Mouse (Mus musculus) heart, postnatal 25 days (tissue): ENCODE measurements around the gene Fryl. TPM values are rescaled to one million over a fixed set of nuclear protein-coding genes. Genes with fewer than 3 reads are reported as not detected.
A peak's percentile ranks its signal among the peaks of the same experiment; 100 is the strongest.

Source experiments
- DNase-seq: peaks from one replicate; pipeline ENCODE4 v3.0.0; 2022; ENCODE audit warnings: low spot score
- intact Hi-C: fragments of 180-260 bp; cut with DNase I; formaldehyde crosslinking; loops from one replicate; pipeline ENCODE4 v1.15.1; 2025
- total RNA-seq, 2 experiments: library from RNA; stranded (reverse); gene quantifications; 2 replicates each; pipeline ENCODE4 v1.2.3; 2021

Gene Fryl
- total RNA-seq, 2 experiments from 2014 or later, result 35.7 to 41.5 TPM

DNA sequence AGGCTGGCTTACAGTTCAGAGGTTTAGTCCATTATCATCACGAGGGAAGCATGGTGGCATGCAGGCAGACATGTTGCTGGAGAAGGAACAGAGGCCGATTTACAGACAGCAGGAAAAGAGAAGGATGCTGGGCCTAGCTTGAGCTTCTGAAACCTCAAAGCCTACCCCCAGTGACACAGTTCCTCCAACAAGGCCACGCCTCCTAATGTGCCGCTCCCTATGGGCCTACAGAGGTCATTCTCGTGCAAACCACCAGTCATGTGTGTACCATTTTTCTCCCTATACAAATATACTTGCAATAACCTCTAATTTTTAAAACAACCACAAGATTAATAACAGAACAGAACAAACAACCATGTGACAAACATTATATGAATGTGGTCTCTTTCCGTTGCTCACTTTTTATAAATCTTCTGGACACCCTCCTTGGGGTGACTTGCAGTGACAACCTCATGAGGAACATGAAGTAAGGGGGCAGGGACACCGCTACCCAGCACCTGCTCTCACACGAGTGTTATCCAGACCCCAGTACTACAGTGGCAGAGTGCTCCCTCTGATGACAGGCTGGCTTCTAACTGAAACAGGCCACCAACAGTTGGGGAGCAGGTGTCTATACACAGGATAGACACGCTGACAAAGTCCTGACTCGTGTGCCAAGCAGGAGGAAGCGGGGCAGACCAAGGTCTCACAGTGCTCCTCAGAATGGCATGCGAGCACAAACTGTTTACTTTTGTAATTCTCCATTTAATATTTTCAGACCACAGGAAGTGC, 80.9 kb downstream of the Fryl start:
- intact Hi-C loops, result no loop called here
- DNase-seq, result no peak

DNA sequence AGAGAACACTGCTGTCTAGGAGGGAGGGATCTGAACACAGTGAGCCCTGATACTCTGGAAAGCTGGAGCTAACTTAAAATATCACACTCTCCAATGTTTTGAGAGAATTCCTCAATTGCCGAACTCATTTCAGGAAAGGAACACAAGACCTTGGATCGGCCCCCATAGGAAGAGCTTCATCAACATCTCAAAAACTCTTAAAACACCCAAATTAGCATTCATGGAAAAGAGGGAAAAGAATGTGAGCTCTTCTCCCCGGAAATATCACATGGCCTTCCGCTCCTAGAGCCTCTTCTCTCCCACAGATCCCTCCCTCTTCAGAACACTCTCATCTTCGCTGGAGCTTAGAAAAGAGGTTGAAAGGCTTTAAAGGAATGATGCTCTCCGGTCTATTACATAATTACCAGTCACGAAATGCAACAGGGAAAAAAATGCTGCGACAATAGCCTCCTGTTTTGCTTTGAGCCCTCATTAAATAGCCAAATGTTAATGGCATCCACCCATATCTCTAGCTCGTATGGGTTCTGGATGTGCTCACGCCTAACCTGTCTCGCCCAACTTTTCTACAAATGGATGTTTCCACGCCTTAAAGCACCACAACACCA, 84.4 kb downstream of the Fryl start:
- intact Hi-C loops, result no loop called here
- no peak for DNase-seq

DNA sequence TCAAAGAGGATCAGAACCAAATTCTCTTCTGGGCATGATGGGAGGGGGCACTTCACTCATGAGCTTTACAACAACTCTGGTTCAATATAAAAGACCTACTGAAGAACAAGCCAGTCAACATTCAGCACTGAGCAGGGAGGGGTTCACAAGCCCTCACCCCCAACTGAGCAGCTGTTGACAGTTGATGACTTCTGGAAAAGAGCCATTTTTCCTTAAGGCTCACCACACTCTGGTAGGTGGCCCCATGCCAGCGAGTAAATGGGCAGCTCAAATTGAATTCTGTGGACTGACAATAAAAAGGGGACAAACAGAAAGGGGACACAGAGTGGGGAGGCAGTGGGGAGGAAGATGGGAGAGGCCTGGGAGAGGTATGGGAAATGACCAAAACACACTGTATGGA, 85.2 kb downstream of the Fryl start:
- intact Hi-C loops, result no loop called here
- DNase-seq, result no peak

DNA sequence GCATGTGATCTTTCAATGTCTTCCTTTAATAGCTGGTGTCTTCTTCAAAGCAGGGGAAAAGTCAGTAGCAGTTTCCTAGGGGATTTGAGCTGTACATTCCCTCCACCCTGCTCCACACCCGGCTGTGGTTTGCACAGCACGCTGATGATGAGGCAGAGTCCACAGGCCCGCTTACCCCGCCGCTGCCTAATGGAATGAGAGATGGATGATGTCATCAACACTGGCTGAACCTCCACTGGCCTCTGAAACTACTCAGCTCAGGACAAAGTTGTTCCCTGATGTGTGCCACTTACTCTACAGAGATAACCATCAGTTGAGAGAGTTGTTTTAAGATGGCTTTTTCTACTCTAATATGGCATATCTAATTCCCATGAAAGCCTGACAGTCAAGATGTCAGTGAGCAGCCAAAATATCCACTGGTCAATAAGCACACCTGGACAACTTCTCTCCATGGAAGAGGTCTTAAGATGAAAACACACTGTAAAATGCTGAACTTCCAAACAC, 87.6 kb downstream of the Fryl start:
- peak; percentile 20 for DNase-seq
- intact Hi-C loops, result no loop called here

DNA sequence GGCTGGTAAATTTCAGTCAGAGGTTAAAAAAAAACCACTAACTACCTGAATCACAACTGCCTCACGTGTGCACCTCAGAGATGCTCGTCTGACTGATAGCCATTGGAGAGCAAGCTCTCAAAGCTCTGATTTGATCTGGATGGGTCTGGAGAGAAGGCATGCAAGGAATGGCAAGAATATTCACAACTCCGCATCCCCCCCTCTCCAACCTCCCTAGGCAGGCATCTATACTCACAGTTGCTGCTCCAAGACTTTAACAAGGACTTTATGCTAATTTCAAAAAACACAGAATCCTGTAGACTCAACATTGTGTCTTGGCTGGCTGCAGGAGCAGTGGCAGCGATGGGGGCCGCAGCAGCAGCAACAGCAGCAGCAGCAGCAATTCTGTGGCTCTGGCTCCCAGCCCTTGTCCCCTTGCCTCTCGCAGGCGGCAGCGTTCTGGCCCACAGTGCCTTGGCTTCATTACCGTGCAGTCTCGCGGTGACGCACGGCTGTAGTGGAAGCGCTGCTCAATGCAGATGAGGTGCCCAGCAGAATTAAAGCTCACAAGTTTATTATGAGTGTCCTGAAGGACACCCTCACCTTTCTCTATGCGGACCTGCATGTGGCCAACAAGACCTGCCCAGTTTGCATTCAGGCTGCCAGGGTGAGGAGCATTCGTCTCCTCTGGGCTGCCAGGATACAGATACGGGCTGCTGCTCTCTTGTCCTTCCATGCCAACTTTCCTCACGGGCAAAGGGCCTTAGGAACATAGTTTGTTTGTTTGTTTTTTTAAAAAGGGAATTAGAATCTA, 88.2 kb downstream of the Fryl start:
- intact Hi-C loops, result no loop called here
- DNase-seq, result no peak

DNA sequence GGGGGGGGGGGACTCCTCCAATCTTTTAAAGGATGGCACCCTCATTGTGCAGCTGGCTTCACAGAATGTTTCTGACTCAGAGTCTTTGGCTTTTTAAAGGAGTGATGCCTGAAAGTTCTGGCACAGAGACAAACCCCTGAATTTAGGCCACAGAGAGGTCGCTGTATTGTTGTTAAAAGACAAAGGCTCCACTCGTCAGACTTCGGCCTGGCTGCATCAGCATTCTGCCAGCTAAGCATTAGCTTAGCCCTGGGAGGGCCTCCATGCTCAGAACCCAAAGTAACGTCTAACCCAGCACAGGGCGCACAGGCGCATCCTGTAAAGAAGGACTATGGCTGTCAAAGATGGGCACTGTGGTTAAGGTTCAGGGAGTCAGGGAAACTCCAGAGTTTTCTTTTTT, 92.4 kb downstream of the Fryl start:
- intact Hi-C loops, result no loop called here
- no peak for DNase-seq

DNA sequence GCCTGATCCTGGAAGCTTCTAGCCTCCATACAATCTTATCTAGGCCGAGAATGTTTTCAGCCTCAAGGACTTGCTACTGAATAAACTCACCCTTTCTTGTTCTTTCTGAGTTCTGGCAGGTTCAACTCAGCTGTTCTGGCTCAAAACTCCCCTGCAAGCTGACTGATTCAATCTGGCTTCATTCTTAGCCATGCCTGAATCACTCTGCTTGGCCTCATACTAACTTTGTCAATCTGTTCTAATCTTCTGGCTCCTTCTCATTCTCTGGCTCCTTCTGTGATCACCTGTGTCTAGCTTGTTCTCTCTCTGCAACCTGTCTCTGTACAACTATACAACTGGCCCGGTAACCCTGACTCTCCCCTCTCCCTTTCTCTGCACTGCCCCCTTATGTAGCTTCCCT, 93.9 kb downstream of the Fryl start:
- intact Hi-C loops, result no loop called here
- no peak for DNase-seq

DNA sequence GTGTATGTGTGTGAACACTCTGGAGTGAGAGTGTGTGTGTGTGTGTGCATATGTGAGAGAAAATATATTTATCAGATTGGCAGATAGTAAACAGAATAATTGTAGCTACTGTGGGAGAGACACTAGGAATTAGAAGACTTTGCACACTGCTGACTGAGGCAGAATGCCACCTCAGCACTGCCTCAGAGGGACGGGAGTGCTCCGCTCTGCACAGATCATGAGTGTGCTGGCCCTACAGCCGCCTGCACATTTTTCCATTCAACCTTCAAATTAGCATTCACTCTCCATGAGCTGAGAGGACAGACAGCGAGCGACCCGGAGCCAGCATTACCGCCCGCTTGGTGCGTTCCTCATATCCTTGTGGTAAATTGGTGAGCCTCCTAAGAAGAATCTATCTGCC, 96.0 kb downstream of the Fryl start:
- no peak for DNase-seq
- intact Hi-C loops, result no loop called here

DNA sequence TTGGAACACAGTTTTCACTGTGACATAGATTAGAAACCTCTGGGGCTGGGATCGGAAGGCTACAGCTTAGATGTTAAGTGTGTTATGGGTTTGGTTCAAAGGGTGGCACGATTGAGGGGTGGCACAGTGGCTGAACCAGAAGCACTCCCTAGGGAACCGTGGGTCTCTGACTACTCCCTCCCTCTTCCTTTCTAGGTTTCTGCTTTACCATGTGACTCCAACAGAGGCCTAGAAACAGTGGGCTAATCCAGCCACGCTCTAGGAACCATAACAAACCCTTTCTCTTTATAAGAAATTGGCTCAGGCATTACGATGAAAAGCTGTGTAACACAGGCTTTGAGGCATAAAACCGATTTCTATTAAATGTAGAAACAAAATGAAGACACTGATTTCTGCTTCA, 98.9 kb downstream of the Fryl start:
- no peak for DNase-seq
- intact Hi-C loops, result no loop called here

DNA sequence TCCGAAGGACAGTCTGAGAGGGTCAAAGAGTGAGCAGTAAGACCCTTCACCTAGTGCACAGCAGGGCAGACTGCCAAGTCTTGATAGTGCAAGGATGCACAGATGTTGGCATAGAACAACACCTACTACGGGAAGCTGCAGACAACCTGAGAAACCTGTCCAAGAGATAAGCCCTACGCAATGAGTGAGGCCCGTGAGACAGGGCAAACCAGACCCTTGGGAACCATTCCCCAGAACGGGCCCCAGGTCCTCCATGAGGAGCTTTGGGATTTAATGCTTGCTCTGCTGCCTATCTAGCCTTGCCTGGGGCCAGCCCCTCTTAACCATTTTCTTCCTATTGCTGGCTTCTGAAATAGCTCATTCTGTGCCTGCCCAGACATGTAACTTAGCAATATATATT, 99.4 kb downstream of the Fryl start:
- DNase-seq, result no peak
- intact Hi-C loops, result no loop called here

DNA sequence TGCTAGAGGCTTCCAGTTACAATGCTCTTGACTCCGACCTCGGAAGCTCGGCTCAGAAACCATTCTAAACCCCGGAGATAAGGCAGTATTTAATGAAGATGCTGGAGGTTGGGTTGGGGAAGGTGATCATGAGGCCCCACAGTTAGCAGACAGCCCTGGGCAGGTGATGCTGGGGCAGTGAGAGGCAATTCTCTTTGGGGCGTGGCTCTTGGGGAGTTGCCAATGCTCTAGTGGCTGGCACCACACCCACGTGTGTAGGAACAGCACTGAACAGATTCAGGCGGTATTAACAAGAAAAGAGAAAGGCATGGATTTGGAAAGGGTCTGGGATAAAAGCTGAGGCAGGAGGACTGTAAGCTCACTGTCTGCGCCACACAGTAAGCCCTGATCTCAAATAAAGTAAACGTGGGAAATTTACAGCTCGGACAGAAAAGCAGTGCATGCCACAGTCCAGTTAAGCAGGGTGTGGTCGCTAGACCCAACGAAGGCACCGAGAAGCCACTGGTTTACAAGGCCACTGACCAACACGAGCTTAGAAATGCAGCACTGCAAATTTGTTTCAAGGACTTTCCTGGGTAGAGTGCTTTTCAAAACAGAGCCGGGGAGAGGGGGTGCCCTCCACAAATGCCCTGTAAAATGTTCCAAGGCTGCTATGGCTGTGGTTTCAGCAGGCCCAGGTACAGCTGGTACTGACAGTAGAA, 100.0 kb downstream of the Fryl start:
- no peak for DNase-seq
- intact Hi-C loops, result no loop called here

DNA sequence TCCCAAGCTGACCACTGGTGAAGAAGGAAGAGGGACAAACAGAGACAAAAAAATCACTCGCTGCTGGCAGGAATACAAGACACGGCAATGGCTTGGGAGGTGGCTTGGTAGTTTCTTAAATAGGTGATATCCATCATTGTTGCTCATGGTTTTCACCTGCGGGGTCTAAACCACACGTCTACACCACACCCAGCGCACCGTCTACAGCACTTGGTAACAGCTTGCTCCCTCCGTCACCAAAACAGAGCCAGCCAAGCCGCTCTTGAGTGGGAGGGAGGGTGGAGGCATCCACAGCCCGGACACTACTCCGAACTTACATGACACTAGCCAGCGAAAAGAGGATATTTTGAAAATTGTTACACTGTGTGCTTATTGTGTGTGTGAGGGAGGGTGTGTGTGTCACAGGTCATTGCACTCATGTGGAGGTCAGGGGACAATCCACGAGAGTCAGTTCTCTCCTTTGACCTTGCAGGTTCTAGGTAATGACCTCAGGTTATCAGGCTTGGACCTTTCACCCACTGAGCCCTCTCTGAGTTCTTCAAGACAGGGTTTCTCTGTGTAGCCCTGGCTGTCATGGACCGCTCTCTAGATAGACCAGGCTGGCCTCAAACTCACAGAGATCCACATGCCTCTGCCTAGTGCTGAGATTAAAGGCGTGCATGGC, 102.5 kb downstream of the Fryl start:
- intact Hi-C loops, result no loop called here
- no peak for DNase-seq

DNA sequence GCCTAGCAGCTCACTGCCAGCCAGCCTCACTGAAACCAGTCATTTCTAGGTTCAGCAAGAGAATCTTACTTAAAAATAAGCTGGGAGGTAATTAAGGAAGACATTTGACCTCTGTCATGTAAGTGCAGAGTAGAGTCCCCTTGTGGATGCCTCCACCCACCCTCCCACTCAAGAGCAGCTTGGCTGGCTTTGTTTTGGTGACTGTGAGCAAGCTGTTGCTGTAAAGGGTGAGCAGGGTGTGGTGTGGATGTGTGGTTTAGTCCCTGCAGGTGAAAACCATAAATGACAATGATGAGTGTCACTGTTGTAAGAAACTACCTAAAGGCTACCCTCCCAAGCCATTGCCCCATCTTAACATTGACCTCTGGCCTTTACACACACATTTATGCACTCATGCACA, 104.2 kb downstream of the Fryl start:
- intact Hi-C loops, result no loop called here
- DNase-seq, result no peak

DNA sequence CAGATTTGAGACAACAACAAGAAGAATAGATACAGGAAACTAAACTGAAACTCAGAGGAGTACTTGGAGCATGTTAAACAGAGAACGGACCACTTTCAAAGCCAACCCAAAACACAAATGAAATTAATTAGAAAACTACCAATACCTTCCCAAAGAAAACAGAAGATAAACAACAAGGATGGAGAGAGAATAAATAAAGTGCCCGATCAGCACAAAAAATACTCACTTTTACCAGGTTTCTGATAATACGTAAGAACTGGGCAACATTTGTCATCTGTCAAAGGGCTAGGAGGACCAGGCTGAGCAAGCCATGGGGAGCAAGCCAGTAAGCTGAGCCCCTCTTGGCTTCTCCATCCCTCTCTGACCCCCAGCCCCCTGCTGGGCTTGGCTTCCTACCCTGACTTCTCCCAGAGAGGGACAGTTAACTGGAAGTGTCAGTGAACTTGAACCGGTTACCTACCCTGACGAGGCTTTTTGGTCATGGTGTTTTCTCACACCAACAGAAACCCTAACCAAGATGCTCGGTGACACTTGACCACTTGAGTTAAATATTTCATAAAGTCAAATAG, 105.5 kb downstream of the Fryl start:
- no peak for DNase-seq
- intact Hi-C loops, result no loop called here

DNA sequence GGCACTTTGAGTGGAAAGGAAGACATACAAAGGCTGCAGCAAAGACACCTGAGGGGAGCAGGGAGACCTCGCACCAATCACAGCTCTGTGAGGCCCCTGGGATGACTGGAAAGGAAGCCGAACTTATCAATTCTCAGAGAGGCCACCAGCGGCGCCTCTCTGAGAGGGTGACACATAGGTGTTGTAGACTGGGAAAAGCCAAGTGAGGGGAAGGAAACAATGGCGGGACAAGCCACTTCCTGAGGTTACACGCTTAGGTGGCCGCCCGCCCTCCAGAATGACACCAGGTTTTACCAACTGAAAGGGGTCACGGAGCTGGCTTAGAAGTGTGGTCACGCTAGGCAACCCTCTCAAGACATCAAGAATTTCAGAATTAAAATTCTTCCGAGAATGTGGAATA, 111.4 kb downstream of the Fryl start:
- no peak for DNase-seq
- intact Hi-C loops, result no loop called here

DNA sequence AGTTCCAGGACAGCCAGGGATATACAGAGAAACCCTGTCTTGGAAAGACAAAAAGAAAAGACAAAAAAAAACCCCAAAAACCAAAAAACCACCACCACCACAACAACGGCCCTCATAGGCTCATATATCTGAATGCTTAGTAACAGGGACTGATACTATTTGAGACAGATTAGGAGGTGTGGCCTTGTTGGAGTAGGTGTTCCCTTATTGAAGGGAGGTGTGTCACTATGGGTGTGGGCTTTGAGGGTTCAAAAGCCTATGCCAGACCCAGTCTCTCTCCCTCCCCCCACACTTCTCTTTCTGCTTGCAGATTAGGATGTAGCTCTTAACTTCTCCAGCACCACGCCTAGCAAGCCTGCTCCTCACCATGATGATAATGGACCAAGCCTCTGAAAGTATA, 114.7 kb downstream of the Fryl start:
- DNase-seq, result no peak
- intact Hi-C loops, result no loop called here

DNA sequence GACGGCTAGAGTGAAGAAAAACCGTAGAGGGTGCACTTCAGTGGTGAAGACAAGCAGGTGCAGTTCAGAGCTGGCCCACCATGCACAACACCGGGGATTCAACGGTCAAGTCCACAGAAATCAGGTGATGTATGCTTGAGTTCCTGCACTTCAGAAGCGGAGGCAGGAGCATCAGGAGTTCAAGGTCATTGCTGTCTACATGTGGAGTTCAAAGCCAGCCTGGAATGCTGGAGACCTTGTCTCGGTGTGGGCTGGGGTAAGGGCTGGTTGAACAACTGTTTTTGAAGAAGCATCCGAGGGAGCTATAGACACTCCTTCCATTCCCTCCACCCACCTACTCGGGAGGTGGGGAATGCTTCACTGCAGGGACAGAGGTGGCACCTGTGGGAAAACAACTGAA, 115.3 kb downstream of the Fryl start:
- DNase-seq, result no peak
- intact Hi-C loops, result no loop called here

DNA sequence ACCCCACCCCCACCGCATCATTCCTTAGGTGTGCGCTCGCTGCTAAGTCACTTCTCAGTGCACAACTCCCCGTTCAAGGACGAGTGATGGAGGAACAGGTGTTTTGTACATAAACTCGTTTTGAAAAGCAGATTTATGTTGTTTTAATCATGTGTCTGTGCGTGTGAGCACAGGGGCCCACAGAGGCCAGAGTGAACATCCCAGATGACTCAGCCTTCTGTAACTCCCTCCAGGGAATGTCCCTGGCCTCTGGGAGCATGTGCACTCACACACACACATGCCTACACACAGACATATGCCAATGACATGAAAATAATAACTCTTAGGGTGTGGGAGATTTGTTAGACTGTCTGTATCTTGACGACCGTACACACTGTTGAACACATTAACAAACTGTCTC, 118.9 kb downstream of the Fryl start:
- no peak for DNase-seq
- intact Hi-C loops, result no loop called here

DNA sequence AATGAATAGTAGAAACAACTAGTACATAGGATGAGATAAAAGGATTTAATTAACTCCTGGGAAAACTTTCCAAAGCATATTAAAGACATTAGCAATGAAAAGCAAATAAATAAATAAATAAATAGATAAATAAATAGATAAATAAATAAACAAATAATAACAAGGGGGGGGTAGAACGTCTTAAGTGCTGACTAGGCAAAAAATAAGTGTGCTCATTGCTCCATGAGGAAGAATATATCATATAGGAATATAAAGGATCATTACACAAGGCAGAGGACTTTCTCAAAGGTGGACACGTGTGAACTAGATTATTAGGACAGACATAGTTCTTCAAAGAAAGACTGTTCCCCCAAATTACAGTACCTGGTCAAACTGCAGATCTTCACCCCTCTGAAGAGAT, 120.5 kb downstream of the Fryl start:
- no peak for DNase-seq
- intact Hi-C loops, result no loop called here

DNA sequence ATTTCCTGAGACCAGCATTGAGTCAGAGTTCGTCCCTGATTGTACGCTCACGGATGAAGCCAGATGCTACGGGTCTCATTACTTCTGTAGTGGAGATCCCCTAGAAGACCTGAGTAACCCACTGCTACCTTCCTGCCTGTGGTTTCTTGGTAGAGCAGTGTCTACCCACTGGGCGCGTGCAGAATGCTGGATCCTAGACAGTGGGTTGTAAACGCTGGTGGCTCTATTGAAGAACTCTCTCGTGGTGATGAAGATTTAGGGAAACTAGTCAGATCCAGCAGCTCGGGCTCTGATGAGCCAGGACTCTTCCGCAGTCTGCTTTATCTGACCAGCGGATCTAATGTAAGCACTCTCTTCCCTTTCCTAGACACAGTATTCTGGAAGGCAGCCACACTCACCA, 121.3 kb downstream of the Fryl start:
- intact Hi-C loops, result no loop called here
- no peak for DNase-seq
